Mouse (Mus musculus): Measurements from ENCODE around the gene Nfu1. TPM values are rescaled to one million over a fixed set of nuclear protein-coding genes. Genes with fewer than 3 reads are reported as not detected.
A peak's percentile ranks its signal among the peaks of the same experiment; 100 is the strongest.
"Not testable (repeated sequence)": the region's sequence is repeated elsewhere in the genome, so short reads cannot be mapped to it uniquely, and the experiment has no call there.

Gene Nfu1
- polyA plus RNA-seq, 1 experiment: 65.4 TPM

DNA sequence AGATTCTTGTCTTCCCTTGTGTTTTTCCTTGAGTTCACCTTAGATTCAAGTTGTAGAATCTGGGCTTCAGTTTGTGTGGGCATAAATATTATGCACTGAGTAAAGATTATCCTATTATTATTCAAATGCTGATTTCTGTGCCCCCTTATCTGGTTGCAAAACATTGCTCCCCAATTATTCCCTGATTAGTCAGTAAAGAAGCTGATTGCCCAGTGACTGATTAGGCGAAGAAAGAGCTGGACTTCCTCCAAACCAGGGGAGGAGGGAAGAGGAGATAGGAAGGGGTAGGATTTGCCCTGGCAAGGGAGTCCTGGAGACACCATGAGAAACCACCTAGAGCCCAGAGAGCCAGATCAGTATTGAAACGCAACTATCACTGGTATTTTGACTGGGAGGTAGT is 4.9 kb upstream of the Nfu1 start:
- TF ChIP-seq POLR2A (IDR thresholded peaks at IDR 0.05; ENCODE audit: borderline replicate concordance, control insufficient read depth, low read depth, low read length): no peak
- TF ChIP-seq CTCF (IDR thresholded peaks at IDR 0.05; ENCODE audit: control insufficient read depth, insufficient read depth, low read length): no peak
- H3K27ac ChIP-seq (ENCODE audit: control insufficient read depth, insufficient read depth, low read depth, low read length, poor library complexity): no peak overlapping the region
- H3K4me1 ChIP-seq (ENCODE audit: control insufficient read depth, insufficient read depth, low read length): peaks cover 3% of the 10 kb centered on the region; the same call in 1 of the 2 replicates
- WGBS: 65% methylated on average over 2 of the region's 2 CpGs
- H3K4me3 ChIP-seq (replicated peaks; ENCODE audit: control insufficient read depth, low read depth, low read length): no peak overlapping the region

- Histone ChIP-seq H3K27ac (ENCODE audit: control insufficient read depth, insufficient read depth, low read depth, low read length, poor library complexity) (no peak overlapping the region), H3K4me1 (ENCODE audit: control insufficient read depth, insufficient read depth, low read length) (peaks cover 5% of the 10 kb centered on the region; the same call in 1 of the 2 replicates), H3K4me3 (replicated peaks; ENCODE audit: control insufficient read depth, low read depth, low read length) (no peak overlapping the region)
- TF ChIP-seq CTCF (IDR thresholded peaks at IDR 0.05; ENCODE audit: control insufficient read depth, insufficient read depth, low read length) (no peak), POLR2A (IDR thresholded peaks at IDR 0.05; ENCODE audit: borderline replicate concordance, control insufficient read depth, low read depth, low read length) (no peak)
Observed at GRCm38 (mm10) chr6:87005577-87005976, 3.5 kb upstream of the Nfu1 start.

DNA sequence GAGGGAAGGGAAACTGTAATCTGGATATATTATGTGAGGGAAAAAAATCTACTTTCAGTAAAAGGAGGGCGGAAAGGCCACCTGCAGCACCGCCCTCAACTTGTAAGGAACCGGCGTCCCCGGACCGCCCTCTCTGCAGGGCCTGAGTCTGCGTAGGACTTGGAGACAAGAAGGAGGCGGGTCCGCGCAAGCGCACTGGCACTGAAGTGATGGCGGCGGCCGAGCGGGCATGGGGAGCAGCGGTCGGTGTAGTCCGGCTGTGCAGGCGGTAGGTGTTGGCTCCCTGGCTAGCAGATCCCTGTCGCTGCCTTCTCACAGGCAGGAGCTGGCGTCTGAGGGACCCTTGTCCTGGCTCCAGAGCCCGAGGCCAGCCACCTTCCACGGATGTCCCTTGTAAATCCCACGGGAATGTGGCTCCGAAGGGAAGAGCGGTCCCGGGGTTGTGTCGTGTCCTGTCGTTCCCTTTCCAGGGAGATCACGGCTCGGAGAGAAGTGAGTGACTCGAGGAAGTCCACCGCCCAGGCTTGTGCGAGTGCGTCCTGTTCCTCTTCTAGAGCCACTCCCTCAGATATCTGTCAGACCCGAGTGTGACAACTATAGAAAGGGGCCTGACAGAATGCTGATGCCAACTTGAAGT is 774 bp downstream of the Nfu1 start:
- WGBS: 0% methylated on average over 36 of the region's 36 CpGs
- Histone ChIP-seq H3K27ac (ENCODE audit: control insufficient read depth, insufficient read depth, low read depth, low read length, poor library complexity) (peak overlapping the region; percentile 95), H3K4me3 (replicated peaks; ENCODE audit: control insufficient read depth, low read depth, low read length) (peak overlapping the region; percentile 93), H3K4me1 (ENCODE audit: control insufficient read depth, insufficient read depth, low read length) (peaks cover 3% of the 10 kb centered on the region)
- TF ChIP-seq POLR2A (IDR thresholded peaks at IDR 0.05; ENCODE audit: borderline replicate concordance, control insufficient read depth, low read depth, low read length): peak; percentile 83
- no peak for TF ChIP-seq CTCF (IDR thresholded peaks at IDR 0.05; ENCODE audit: control insufficient read depth, insufficient read depth, low read length)

DNA sequence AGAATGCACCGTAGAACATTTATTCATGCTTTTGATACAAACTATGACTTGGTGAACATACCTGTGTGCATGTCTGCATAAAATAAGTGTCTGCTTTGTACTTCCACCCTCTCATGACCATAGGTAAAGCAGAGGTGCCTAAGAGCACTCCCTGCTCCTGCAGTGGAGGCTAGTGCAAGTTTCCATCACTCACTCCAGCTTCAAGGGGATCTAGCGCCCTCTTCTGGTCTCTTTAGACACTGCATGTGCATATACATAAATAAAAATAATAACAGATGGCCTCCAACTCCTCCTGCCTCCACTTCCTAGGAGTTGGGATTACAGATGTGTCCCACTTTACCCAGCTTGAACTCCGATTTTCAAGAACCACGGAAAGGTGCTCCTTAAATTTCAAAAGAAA is 7.9 kb downstream of the Nfu1 start:
- H3K4me1 ChIP-seq (ENCODE audit: control insufficient read depth, insufficient read depth, low read length): no peaks in the 10 kb centered on the region; the same call in 1 of the 2 replicates
- TF ChIP-seq POLR2A (IDR thresholded peaks at IDR 0.05; ENCODE audit: borderline replicate concordance, control insufficient read depth, low read depth, low read length) (no peak), CTCF (IDR thresholded peaks at IDR 0.05; ENCODE audit: control insufficient read depth, insufficient read depth, low read length) (peak; percentile 67)
- no peak overlapping the region for H3K4me3 ChIP-seq (replicated peaks; ENCODE audit: control insufficient read depth, low read depth, low read length)
- WGBS: 67% methylated on average over 4 of the region's 4 CpGs
- H3K27ac ChIP-seq (ENCODE audit: control insufficient read depth, insufficient read depth, low read depth, low read length, poor library complexity): no peak overlapping the region

GRCm38 (mm10) chr6:87018874-87019273 is 9.8 kb downstream of the Nfu1 start:
- 89% methylated on average over 8 of the region's 8 CpGs for WGBS
- H3K4me3 ChIP-seq (replicated peaks; ENCODE audit: control insufficient read depth, low read depth, low read length): no peak overlapping the region
- no peak overlapping the region for H3K27ac ChIP-seq (ENCODE audit: control insufficient read depth, insufficient read depth, low read depth, low read length, poor library complexity)
- peaks cover 5% of the 10 kb centered on the region; the same call in 1 of the 2 replicates for H3K4me1 ChIP-seq (ENCODE audit: control insufficient read depth, insufficient read depth, low read length)
- TF ChIP-seq POLR2A (IDR thresholded peaks at IDR 0.05; ENCODE audit: borderline replicate concordance, control insufficient read depth, low read depth, low read length) (no peak), CTCF (IDR thresholded peaks at IDR 0.05; ENCODE audit: control insufficient read depth, insufficient read depth, low read length) (no peak)

DNA sequence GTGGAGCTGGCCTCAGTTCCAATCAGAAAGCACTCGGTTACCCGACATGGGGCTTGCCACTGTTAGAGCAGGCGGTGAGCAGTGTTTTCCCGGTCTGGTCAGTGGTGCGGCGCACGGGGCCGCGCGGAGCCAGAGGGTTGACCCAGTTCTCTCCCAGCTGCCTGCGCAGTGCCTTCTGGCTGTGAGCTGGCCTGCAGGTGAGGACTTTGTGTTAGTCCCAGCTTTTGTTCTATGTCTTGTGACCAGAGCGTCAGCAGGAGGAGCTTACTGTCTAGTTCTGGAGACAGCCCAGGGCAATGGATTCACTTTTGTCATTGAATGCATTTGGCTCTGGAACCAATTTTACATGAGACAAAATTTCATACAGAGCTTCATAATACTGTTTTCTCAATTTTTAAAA is 12.8 kb downstream of the Nfu1 start:
- TF ChIP-seq POLR2A (IDR thresholded peaks at IDR 0.05; ENCODE audit: borderline replicate concordance, control insufficient read depth, low read depth, low read length): no peak
- no peak for TF ChIP-seq CTCF (IDR thresholded peaks at IDR 0.05; ENCODE audit: control insufficient read depth, insufficient read depth, low read length)
- Histone ChIP-seq H3K4me1 (ENCODE audit: control insufficient read depth, insufficient read depth, low read length) (peaks cover 6% of the 10 kb centered on the region; the same call in 1 of the 2 replicates), H3K27ac (ENCODE audit: control insufficient read depth, insufficient read depth, low read depth, low read length, poor library complexity) (peak overlapping the region; percentile 6; the same call in 1 of the 2 replicates), H3K4me3 (replicated peaks; ENCODE audit: control insufficient read depth, low read depth, low read length) (no peak overlapping the region)
- WGBS: 95% methylated on average over 12 of the region's 12 CpGs

DNA sequence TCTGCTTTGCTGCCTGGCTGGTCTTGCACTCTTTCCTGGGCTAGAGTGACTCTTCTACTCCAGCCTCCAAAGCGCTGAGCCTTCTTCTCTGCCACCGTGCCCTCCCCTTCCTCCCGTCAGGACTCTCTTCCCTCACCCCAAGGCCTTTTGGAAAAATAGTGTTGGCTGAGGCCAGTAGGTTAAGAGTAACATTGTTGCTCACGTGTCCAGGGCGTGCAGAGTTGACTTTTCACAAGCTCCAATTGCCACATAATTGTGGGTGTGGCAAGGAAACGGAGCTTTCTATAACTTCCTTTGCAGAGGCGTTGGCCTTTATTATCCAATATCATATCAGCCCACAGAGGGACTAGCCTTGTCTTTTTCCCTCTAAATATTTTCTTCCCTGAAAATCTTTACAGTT is 17.9 kb downstream of the Nfu1 start:
- Histone ChIP-seq H3K4me3 (replicated peaks; ENCODE audit: control insufficient read depth, low read depth, low read length) (no peak overlapping the region), H3K27ac (ENCODE audit: control insufficient read depth, insufficient read depth, low read depth, low read length, poor library complexity) (peak overlapping the region; percentile 86), H3K4me1 (ENCODE audit: control insufficient read depth, insufficient read depth, low read length) (peaks cover 10% of the 10 kb centered on the region; the same call in 1 of the 2 replicates)
- WGBS: 21% methylated on average over 7 of the region's 7 CpGs
- no peak for TF ChIP-seq CTCF (IDR thresholded peaks at IDR 0.05; ENCODE audit: control insufficient read depth, insufficient read depth, low read length)
- TF ChIP-seq POLR2A (IDR thresholded peaks at IDR 0.05; ENCODE audit: borderline replicate concordance, control insufficient read depth, low read depth, low read length): no peak

- no peak overlapping the region for H3K27ac ChIP-seq (ENCODE audit: control insufficient read depth, insufficient read depth, low read depth, low read length, poor library complexity)
- no peak overlapping the region for H3K4me3 ChIP-seq (replicated peaks; ENCODE audit: control insufficient read depth, low read depth, low read length)
- TF ChIP-seq POLR2A (IDR thresholded peaks at IDR 0.05; ENCODE audit: borderline replicate concordance, control insufficient read depth, low read depth, low read length): no peak
- no peak for TF ChIP-seq CTCF (IDR thresholded peaks at IDR 0.05; ENCODE audit: control insufficient read depth, insufficient read depth, low read length)
- H3K4me1 ChIP-seq (ENCODE audit: control insufficient read depth, insufficient read depth, low read length): peaks cover 5% of the 10 kb centered on the region; the same call in 1 of the 2 replicates
Observed at GRCm38 (mm10) chr6:87028881-87029280, 19.8 kb downstream of the Nfu1 start.

DNA sequence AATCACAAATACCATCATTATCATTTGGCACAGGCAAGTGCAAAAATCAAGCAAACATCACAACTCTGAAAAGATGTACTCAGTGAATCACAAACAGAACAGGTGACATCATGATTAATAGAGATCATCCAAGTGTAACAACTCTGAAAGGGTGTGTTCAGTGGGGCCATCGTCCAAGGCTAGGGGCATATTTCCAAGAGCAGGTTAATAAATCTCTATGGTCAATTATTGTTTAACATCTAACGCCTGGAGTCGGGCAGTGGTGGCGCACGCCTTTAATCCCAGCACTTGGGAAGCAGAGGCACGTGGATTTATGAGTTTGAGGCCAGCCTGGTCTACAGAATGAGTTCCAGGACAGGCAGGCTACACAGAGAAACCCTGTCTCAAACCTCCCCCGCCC is 22.3 kb downstream of the Nfu1 start:
- H3K4me3 ChIP-seq (replicated peaks; ENCODE audit: control insufficient read depth, low read depth, low read length); H3K27ac ChIP-seq (ENCODE audit: control insufficient read depth, insufficient read depth, low read depth, low read length, poor library complexity); H3K4me1 ChIP-seq (ENCODE audit: control insufficient read depth, insufficient read depth, low read length): not testable (repeated sequence)
- whole genome bisulfite sequencing: 90% methylated on average over 7 of the region's 7 CpGs

Data from bone marrow, adult 2 months (tissue).